Mouse (Mus musculus): Measurements from ENCODE around the gene Alg9. TPM values are rescaled to one million over a fixed set of nuclear protein-coding genes. Genes with fewer than 3 reads are reported as not detected.

Gene Alg9
- polyA plus RNA-seq, 1 experiment from 2014 or later = 44.3 TPM

- no peak for ATAC-seq (ENCODE audit: low FRiP score, low TSS enrichment)
- H3K27ac ChIP-seq (ENCODE audit: low read length) = no peak overlapping the region
- 91% methylated on average over 7 of the region's 7 CpGs for WGBS
Observed at GRCm38 (mm10) chr9:50811187-50811586, 36.4 kb downstream of the Alg9 start.

DNA sequence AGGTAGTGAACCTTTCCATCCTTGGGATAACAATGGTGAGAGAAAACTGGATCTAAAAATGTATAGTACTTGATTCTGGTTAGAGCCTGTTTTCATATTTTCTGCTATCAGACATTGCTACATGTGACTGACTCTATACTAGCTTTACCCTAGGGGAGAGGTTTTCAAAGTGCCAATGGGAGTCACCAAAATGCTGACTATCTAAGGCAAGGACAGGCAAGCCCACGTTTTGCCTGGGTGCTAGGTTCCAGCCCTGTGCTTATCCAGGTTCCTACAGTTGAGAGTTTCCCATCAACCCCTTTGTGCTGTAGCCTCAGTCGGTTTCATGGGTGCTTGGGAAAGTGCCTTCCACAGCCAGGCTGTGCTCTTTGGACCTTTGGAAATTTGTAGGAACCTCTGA lies 36.9 kb downstream of the Alg9 start:
- Histone ChIP-seq H3K4me3 (ENCODE audit: low read length) (no peak overlapping the region), H3K4me1 (ENCODE audit: insufficient read depth, low read length) (no peaks in the 10 kb centered on the region), H3K27ac (ENCODE audit: low read length) (no peak overlapping the region), H3K36me3 (ENCODE audit: insufficient read depth, low read length) (peaks cover 46% of the 10 kb centered on the region), H3K9me3 (ENCODE audit: low read length) (no peaks in the 10 kb centered on the region), H3K9ac (replicated peaks; ENCODE audit: low read length) (no peak overlapping the region), H3K4me2 (replicated peaks; ENCODE audit: low read depth, low read length) (no peak overlapping the region), H3K27me3 (ENCODE audit: insufficient read depth, low read length) (no peaks in the 10 kb centered on the region)
- no peak for ATAC-seq (ENCODE audit: low FRiP score, low TSS enrichment)
- WGBS = 83% methylated on average over 2 of the region's 2 CpGs

More at GRCm38 (mm10) chr9:50811187-50811586, 36.4 kb downstream of the Alg9 start:
- no peak overlapping the region for H3K4me3 ChIP-seq (ENCODE audit: low read length)
- H3K4me1 ChIP-seq (ENCODE audit: insufficient read depth, low read length) = no peaks in the 10 kb centered on the region
- H3K27me3 ChIP-seq (ENCODE audit: insufficient read depth, low read length) = no peaks in the 10 kb centered on the region
- H3K36me3 ChIP-seq (ENCODE audit: insufficient read depth, low read length) = peaks cover 47% of the 10 kb centered on the region
- no peaks in the 10 kb centered on the region for H3K9me3 ChIP-seq (ENCODE audit: low read length)
- no peak overlapping the region for H3K4me2 ChIP-seq (replicated peaks; ENCODE audit: low read depth, low read length)
- no peak overlapping the region for H3K9ac ChIP-seq (replicated peaks; ENCODE audit: low read length)

DNA sequence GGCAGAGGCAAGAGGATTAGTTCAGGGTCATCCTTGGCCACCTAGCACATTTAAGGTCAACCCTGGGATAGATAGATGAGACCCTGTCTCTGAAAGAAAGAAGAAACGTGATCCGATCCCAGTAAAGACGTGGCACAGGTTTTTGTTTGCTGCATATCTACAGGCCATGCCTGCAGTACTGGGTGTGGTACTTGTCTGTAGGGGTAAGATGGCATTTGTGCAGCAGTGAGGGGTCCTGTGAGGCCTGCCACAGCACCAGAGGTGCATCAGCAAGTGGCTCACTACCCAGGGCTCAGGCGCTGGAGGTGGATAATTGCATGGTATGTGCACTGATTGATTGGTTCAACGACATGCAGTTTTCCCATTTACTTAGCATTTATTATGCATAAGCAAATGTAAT lies 39.0 kb downstream of the Alg9 start:
- Histone ChIP-seq H3K27me3 (ENCODE audit: insufficient read depth, low read length) (no peaks in the 10 kb centered on the region), H3K4me2 (replicated peaks; ENCODE audit: low read depth, low read length) (no peak overlapping the region), H3K27ac (ENCODE audit: low read length) (no peak overlapping the region), H3K9ac (replicated peaks; ENCODE audit: low read length) (no peak overlapping the region), H3K4me1 (ENCODE audit: insufficient read depth, low read length) (no peaks in the 10 kb centered on the region), H3K36me3 (ENCODE audit: insufficient read depth, low read length) (peaks cover 40% of the 10 kb centered on the region), H3K4me3 (ENCODE audit: low read length) (no peak overlapping the region), H3K9me3 (ENCODE audit: low read length) (no peaks in the 10 kb centered on the region)
- ATAC-seq (ENCODE audit: low FRiP score, low TSS enrichment) = no peak
- 99% methylated on average over 5 of the region's 5 CpGs for WGBS

- no peaks in the 10 kb centered on the region for H3K4me1 ChIP-seq (ENCODE audit: insufficient read depth, low read length)
- H3K4me2 ChIP-seq (replicated peaks; ENCODE audit: low read depth, low read length) = no peak overlapping the region
- H3K9ac ChIP-seq (replicated peaks; ENCODE audit: low read length) = no peak overlapping the region
- H3K4me3 ChIP-seq (ENCODE audit: low read length) = no peak overlapping the region
- H3K27me3 ChIP-seq (ENCODE audit: insufficient read depth, low read length) = no peaks in the 10 kb centered on the region
- WGBS = 99% methylated on average over 4 of the region's 4 CpGs
- H3K9me3 ChIP-seq (ENCODE audit: low read length) = no peaks in the 10 kb centered on the region
- H3K27ac ChIP-seq (ENCODE audit: low read length) = no peak overlapping the region
- H3K36me3 ChIP-seq (ENCODE audit: insufficient read depth, low read length) = peaks cover 33% of the 10 kb centered on the region
- ATAC-seq (ENCODE audit: low FRiP score, low TSS enrichment) = no peak
Observed at GRCm38 (mm10) chr9:50815666-50816065, 40.8 kb downstream of the Alg9 start.

- Histone ChIP-seq H3K9ac (replicated peaks; ENCODE audit: low read length) (no peak overlapping the region), H3K4me2 (replicated peaks; ENCODE audit: low read depth, low read length) (no peak overlapping the region), H3K4me1 (ENCODE audit: insufficient read depth, low read length) (no peaks in the 10 kb centered on the region), H3K27ac (ENCODE audit: low read length) (no peak overlapping the region), H3K9me3 (ENCODE audit: low read length) (no peaks in the 10 kb centered on the region), H3K36me3 (ENCODE audit: insufficient read depth, low read length) (peaks cover 33% of the 10 kb centered on the region), H3K27me3 (ENCODE audit: insufficient read depth, low read length) (no peaks in the 10 kb centered on the region), H3K4me3 (ENCODE audit: low read length) (no peak overlapping the region)
- 100% methylated on average over 1 of the region's 1 CpGs for WGBS
- no peak for ATAC-seq (ENCODE audit: low FRiP score, low TSS enrichment)
Observed at GRCm38 (mm10) chr9:50816512-50816911, 41.7 kb downstream of the Alg9 start.

- WGBS = 90% methylated on average over 6 of the region's 6 CpGs
- Histone ChIP-seq H3K9me3 (ENCODE audit: low read length) (no peaks in the 10 kb centered on the region), H3K4me3 (ENCODE audit: low read length) (no peak overlapping the region), H3K4me2 (replicated peaks; ENCODE audit: low read depth, low read length) (no peak overlapping the region), H3K9ac (replicated peaks; ENCODE audit: low read length) (no peak overlapping the region), H3K4me1 (ENCODE audit: insufficient read depth, low read length) (no peaks in the 10 kb centered on the region), H3K27ac (ENCODE audit: low read length) (no peak overlapping the region), H3K36me3 (ENCODE audit: insufficient read depth, low read length) (peaks cover 33% of the 10 kb centered on the region), H3K27me3 (ENCODE audit: insufficient read depth, low read length) (no peaks in the 10 kb centered on the region)
- ATAC-seq (ENCODE audit: low FRiP score, low TSS enrichment) = no peak
Observed at GRCm38 (mm10) chr9:50818050-50818449, 43.2 kb downstream of the Alg9 start.

- Histone ChIP-seq H3K9me3 (ENCODE audit: low read length) (no peaks in the 10 kb centered on the region), H3K36me3 (ENCODE audit: insufficient read depth, low read length) (peaks cover 27% of the 10 kb centered on the region), H3K27ac (ENCODE audit: low read length) (no peak overlapping the region), H3K4me3 (ENCODE audit: low read length) (no peak overlapping the region), H3K4me1 (ENCODE audit: insufficient read depth, low read length) (no peaks in the 10 kb centered on the region), H3K27me3 (ENCODE audit: insufficient read depth, low read length) (no peaks in the 10 kb centered on the region), H3K9ac (replicated peaks; ENCODE audit: low read length) (no peak overlapping the region), H3K4me2 (replicated peaks; ENCODE audit: low read depth, low read length) (no peak overlapping the region)
- 90% methylated on average over 6 of the region's 6 CpGs for WGBS
- ATAC-seq (ENCODE audit: low FRiP score, low TSS enrichment) = no peak
Observed at GRCm38 (mm10) chr9:50819716-50820115, 44.9 kb downstream of the Alg9 start.

- H3K27me3 ChIP-seq (ENCODE audit: insufficient read depth, low read length) = no peaks in the 10 kb centered on the region
- no peak overlapping the region for H3K4me2 ChIP-seq (replicated peaks; ENCODE audit: low read depth, low read length)
- ATAC-seq (ENCODE audit: low FRiP score, low TSS enrichment) = no peak
- H3K9me3 ChIP-seq (ENCODE audit: low read length) = no peaks in the 10 kb centered on the region
- H3K4me1 ChIP-seq (ENCODE audit: insufficient read depth, low read length) = no peaks in the 10 kb centered on the region
- H3K27ac ChIP-seq (ENCODE audit: low read length) = no peak overlapping the region
- H3K4me3 ChIP-seq (ENCODE audit: low read length) = no peak overlapping the region
- H3K36me3 ChIP-seq (ENCODE audit: insufficient read depth, low read length) = peaks cover 22% of the 10 kb centered on the region
- no peak overlapping the region for H3K9ac ChIP-seq (replicated peaks; ENCODE audit: low read length)
- WGBS = 97% methylated on average over 6 of the region's 6 CpGs
Observed at GRCm38 (mm10) chr9:50821651-50822050, 46.8 kb downstream of the Alg9 start.

GRCm38 (mm10) chr9:50822216-50822615 lies 47.4 kb downstream of the Alg9 start:
- Histone ChIP-seq H3K9ac (replicated peaks; ENCODE audit: low read length) (no peak overlapping the region), H3K27me3 (ENCODE audit: insufficient read depth, low read length) (no peaks in the 10 kb centered on the region), H3K27ac (ENCODE audit: low read length) (no peak overlapping the region), H3K4me3 (ENCODE audit: low read length) (no peak overlapping the region), H3K9me3 (ENCODE audit: low read length) (no peaks in the 10 kb centered on the region), H3K4me2 (replicated peaks; ENCODE audit: low read depth, low read length) (no peak overlapping the region), H3K4me1 (ENCODE audit: insufficient read depth, low read length) (no peaks in the 10 kb centered on the region), H3K36me3 (ENCODE audit: insufficient read depth, low read length) (peaks cover 18% of the 10 kb centered on the region)
- 95% methylated on average over 5 of the region's 5 CpGs for WGBS
- ATAC-seq (ENCODE audit: low FRiP score, low TSS enrichment) = no peak

DNA sequence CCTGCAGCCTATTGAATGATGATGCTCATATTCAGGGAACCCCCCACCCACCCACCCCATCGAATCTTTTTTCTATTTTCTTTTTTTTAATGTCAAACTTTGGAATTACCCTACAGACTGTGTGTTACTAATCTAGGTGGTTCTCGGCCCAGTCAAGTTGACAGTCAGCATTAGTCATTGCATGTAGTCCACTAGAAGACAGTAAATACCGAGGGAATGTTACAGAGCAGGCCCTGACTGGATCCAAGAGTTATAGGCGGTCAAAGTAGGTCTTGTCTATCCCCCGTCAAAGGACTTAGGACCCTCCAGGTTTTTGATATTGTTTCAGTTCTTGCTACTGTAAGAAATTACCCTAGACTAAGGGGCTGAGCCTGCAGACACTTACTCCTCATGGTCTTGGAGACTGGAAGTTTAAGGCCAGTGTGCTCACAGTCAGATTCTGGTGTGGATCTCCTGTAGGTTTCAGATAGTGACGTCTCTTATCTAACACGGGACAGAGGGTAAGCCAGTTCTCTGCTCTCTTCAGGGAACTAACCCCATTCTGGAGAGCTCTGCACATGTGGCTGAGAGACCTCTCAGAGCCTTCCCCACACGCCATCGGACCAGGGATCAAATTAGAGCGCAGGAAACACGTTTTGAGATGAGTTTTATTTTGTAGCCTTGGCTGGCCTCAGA lies 49.1 kb downstream of the Alg9 start:
- Histone ChIP-seq H3K4me1 (ENCODE audit: insufficient read depth, low read length) (no peaks in the 10 kb centered on the region), H3K4me3 (ENCODE audit: low read length) (no peak overlapping the region), H3K9ac (replicated peaks; ENCODE audit: low read length) (no peak overlapping the region), H3K27me3 (ENCODE audit: insufficient read depth, low read length) (no peaks in the 10 kb centered on the region), H3K27ac (ENCODE audit: low read length) (no peak overlapping the region), H3K4me2 (replicated peaks; ENCODE audit: low read depth, low read length) (no peak overlapping the region), H3K9me3 (ENCODE audit: low read length) (no peaks in the 10 kb centered on the region), H3K36me3 (ENCODE audit: insufficient read depth, low read length) (peaks cover 18% of the 10 kb centered on the region)
- WGBS = 90% methylated on average over 11 of the region's 11 CpGs
- ATAC-seq (ENCODE audit: low FRiP score, low TSS enrichment) = no peak

Measured in kidney, embryonic 16.5 days (tissue).